Mouse (Mus musculus) kidney, postnatal 0 days (tissue): ENCODE measurements at regions not wholly inside any gene's neighbourhood (a gene's known extent, or its start where the extent isn't known, plus 50 kb on each side); places are given as distances from the start of the nearest gene placed in this dataset.

ENCODE experiments used
- ATAC-seq: fragments of 200-750 bp; cut with Nextera tagmentation; replicated peaks from 2 replicates; pipeline ENCODE4 v1.8.0; 2017; ENCODE audit warnings: low read depth, moderate number of reproducible peaks, moderate TSS enrichment, moderate library complexity; ENCODE audit not compliant: low FRiP score
- DNase-seq: peaks from one replicate; pipeline ENCODE4 v3.0.0-alpha.2; 2016; ENCODE audit warnings: low spot score
- H3K27ac ChIP-seq: fragments of 300-500 bp; sonication (generic); 2 replicates; pipeline ENCODE4 v1.5.1; 2014; ENCODE audit warnings: mild to moderate bottlenecking
- H3K27me3 ChIP-seq: fragments of 300-500 bp; sonication (generic); 2 replicates; pipeline ENCODE4 v1.6.1; 2014; ENCODE audit warnings: low read length, mixed read lengths; ENCODE audit not compliant: insufficient read depth
- H3K36me3 ChIP-seq: fragments of 300-500 bp; sonication (generic); 2 replicates; pipeline ENCODE4 v1.6.1; 2014; ENCODE audit warnings: low read length, mixed read lengths; ENCODE audit not compliant: insufficient read depth
- H3K4me1 ChIP-seq: fragments of 300-500 bp; sonication (generic); replicated peaks from 2 replicates; pipeline ENCODE4 v1.6.1; 2014; ENCODE audit warnings: antibody characterized with exemption, low read length, mixed read lengths; ENCODE audit not compliant: insufficient read depth
- H3K4me2 ChIP-seq: fragments of 300-500 bp; sonication (generic); 2 replicates; pipeline ENCODE4 v1.6.1; 2014; ENCODE audit warnings: mild to moderate bottlenecking, low read length, moderate library complexity, mixed read lengths
- H3K4me3 ChIP-seq: fragments of 300-500 bp; sonication (generic); replicated peaks from 2 replicates; pipeline ENCODE4 v1.5.1; 2014; ENCODE audit warnings: low read depth, low read length
- H3K9ac ChIP-seq: fragments of 300-500 bp; sonication (generic); 2 replicates; pipeline ENCODE4 v1.6.1; 2014; ENCODE audit warnings: low read depth, low read length
- H3K9me3 ChIP-seq: fragments of 300-500 bp; sonication (generic); replicated peaks from 2 replicates; pipeline ENCODE4 v1.6.1; 2016; ENCODE audit warnings: low read length, inconsistent platforms, mixed read lengths
- CTCF ChIP-seq: IDR thresholded peaks from 2 replicates; pipeline ENCODE4 v1.5.1; 2016; ENCODE audit warnings: antibody characterized with exemption, low read depth, mild to moderate bottlenecking, moderate library complexity
- whole genome bisulfite sequencing: fragments of 180-500 bp; shearing (Covaris S2); extraction: QIAGEN DNeasy Blood & Tissue Kit; methylation state at CpG from one replicate; pipeline ENCODE4 v1.1.7; 2014; 5-methylcytosine and 5-hydroxymethylcytosine counted together

DNA sequence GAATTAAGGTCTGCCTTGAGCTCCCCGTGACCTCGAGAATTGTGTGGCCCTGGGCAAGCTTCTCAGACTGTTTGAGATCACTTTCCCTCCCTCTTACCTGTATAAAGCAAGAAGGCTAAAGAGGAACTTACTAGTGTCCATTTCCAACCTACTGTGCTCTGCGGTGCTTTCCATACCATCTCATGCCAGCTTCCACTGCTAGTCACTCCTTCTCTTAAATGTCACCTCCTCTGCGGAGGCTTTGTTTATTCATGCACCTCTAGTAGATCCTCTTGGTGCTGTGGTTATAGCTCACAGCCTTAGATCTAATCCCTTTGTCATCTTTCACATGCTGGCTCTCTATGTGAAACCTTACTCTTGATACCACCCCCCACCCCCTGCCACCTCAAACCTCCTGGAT lies 2310.3 kb upstream of the Lrrc6 start:
- Histone ChIP-seq H3K4me3 (no peak overlapping the region), H3K4me1 (no peaks in the 10 kb centered on the region), H3K9ac (no peak overlapping the region), H3K27me3 (no peaks in the 10 kb centered on the region), H3K27ac (no peak overlapping the region), H3K9me3 (no peaks in the 10 kb centered on the region), H3K4me2 (no peak overlapping the region), H3K36me3 (no peaks in the 10 kb centered on the region)
- TF ChIP-seq CTCF, result no peak
- DNase-seq (no peak), ATAC-seq (no peak)
- 78% methylated on average over 4 of the region's 4 CpGs for WGBS

- 83% methylated on average over 6 of the region's 6 CpGs for WGBS
- no peaks in the 10 kb centered on the region for H3K4me1 ChIP-seq
Measured at GRCm38 (mm10) chr15:68810593-68810992, 2309.9 kb upstream of the Lrrc6 start.

DNA sequence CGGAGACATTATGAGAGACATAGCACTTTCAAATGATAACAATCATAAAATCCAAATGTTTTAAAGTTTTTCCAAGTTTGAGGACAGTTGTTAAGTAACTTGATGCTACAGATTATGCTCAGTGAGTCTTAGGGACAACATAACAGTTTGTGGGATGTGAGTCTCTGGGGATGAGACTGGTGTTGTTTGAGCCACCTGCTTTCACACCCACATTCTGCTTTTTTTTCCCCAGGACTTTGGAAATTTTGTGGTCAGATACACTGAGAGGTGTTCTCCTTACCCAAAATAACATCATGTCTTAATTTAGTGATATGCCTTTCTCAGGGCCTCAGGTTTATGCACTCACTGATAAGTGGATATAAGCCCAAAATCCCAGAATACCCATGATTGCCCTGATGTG lies 2307.5 kb upstream of the Lrrc6 start:
- Histone ChIP-seq H3K9me3 (no peaks in the 10 kb centered on the region), H3K9ac (no peak overlapping the region), H3K36me3 (no peaks in the 10 kb centered on the region), H3K4me3 (no peak overlapping the region), H3K4me2 (no peak overlapping the region), H3K27me3 (no peaks in the 10 kb centered on the region), H3K27ac (no peak overlapping the region), H3K4me1 (no peaks in the 10 kb centered on the region)
- DNase-seq (no peak), ATAC-seq (no peak)
- no peak for TF ChIP-seq CTCF
- WGBS, result 78% methylated on average over 1 of the region's 1 CpGs

More at GRCm38 (mm10) chr15:68810593-68810992, 2309.9 kb upstream of the Lrrc6 start:
- Histone ChIP-seq H3K4me3 (no peak overlapping the region), H3K27ac (no peak overlapping the region), H3K27me3 (no peaks in the 10 kb centered on the region), H3K4me2 (no peak overlapping the region), H3K9me3 (no peaks in the 10 kb centered on the region), H3K36me3 (no peaks in the 10 kb centered on the region), H3K9ac (no peak overlapping the region)
- ATAC-seq (no peak), DNase-seq (no peak)
- TF ChIP-seq CTCF, result no peak

- ATAC-seq, result no peak
- no peak for DNase-seq
- Histone ChIP-seq H3K4me2 (no peak overlapping the region), H3K9ac (no peak overlapping the region), H3K27me3 (no peaks in the 10 kb centered on the region), H3K4me3 (no peak overlapping the region), H3K27ac (no peak overlapping the region), H3K4me1 (no peaks in the 10 kb centered on the region), H3K9me3 (no peaks in the 10 kb centered on the region), H3K36me3 (no peaks in the 10 kb centered on the region)
- 97% methylated on average over 1 of the region's 1 CpGs for WGBS
- TF ChIP-seq CTCF, result no peak
Measured at GRCm38 (mm10) chr15:68804254-68804653, 2303.5 kb upstream of the Lrrc6 start.

DNA sequence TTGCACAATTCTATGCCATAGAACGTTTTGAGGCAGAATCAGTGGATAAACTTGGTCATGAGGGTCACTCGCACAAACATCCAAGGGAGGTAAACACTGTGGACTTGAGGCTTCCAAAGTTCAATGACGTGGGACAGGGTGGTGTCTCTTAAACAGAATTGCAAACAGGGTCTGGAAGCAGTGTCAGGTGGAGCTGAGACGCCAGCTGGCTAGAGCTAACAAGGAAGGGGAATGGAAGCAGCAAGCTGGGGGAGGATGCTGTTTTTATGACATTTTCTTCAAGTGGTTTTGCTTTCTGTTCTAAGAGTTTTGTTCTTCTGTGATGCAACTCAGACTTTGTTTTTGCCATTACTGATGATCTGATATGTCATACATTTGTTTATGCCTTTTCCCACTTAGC lies 2301.1 kb upstream of the Lrrc6 start:
- H3K9me3 ChIP-seq, result no peaks in the 10 kb centered on the region
- H3K4me3 ChIP-seq, result no peak overlapping the region
- H3K4me1 ChIP-seq, result no peaks in the 10 kb centered on the region
- H3K27me3 ChIP-seq, result no peaks in the 10 kb centered on the region
- H3K36me3 ChIP-seq, result no peaks in the 10 kb centered on the region
- H3K27ac ChIP-seq, result no peak overlapping the region
- no peak for ATAC-seq
- 67% methylated on average over 4 of the region's 4 CpGs for WGBS
- TF ChIP-seq CTCF, result no peak
- no peak overlapping the region for H3K4me2 ChIP-seq
- no peak overlapping the region for H3K9ac ChIP-seq
- no peak for DNase-seq

- Histone ChIP-seq H3K4me2 (no peak overlapping the region), H3K9me3 (no peaks in the 10 kb centered on the region), H3K36me3 (no peaks in the 10 kb centered on the region), H3K4me1 (no peaks in the 10 kb centered on the region), H3K4me3 (no peak overlapping the region), H3K9ac (no peak overlapping the region), H3K27me3 (no peaks in the 10 kb centered on the region), H3K27ac (no peak overlapping the region)
- 78% methylated on average over 2 of the region's 2 CpGs for WGBS
- DNase-seq (no peak), ATAC-seq (no peak)
- no peak for TF ChIP-seq CTCF
Measured at GRCm38 (mm10) chr15:68797406-68797805, 2296.7 kb upstream of the Lrrc6 start.

- no peak for ATAC-seq
- no peak overlapping the region for H3K27ac ChIP-seq
- H3K27me3 ChIP-seq, result no peaks in the 10 kb centered on the region
- DNase-seq, result no peak
- no peaks in the 10 kb centered on the region for H3K36me3 ChIP-seq
- no peak overlapping the region for H3K9ac ChIP-seq
- no peak for TF ChIP-seq CTCF
- H3K4me2 ChIP-seq, result no peak overlapping the region
- no peaks in the 10 kb centered on the region for H3K9me3 ChIP-seq
- H3K4me3 ChIP-seq, result no peak overlapping the region
- WGBS, result 66% methylated on average over 4 of the region's 4 CpGs
- no peaks in the 10 kb centered on the region for H3K4me1 ChIP-seq
Measured at GRCm38 (mm10) chr15:68795239-68795960, 2294.7 kb upstream of the Lrrc6 start.
